Mouse (Mus musculus): ENCODE results near the gene Sirt1.

DNA sequence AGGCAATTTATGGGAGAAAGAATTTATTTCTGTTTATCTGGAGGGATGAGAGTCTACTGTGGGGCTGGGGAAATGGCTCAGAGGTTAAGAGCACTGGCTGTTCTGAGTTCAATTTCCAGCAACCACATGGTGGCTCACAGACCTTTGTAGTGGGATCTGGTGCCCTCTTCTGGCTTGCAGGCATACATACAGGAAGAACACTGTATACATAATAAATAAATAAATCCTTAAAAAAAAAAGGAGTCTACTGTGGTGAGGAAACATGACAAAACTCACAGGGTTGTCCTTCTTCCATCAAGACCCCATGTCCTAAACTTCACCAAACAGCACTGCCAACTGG, 42.9 kb upstream of the Sirt1 start:
- TF ChIP-seq CTCF (IDR thresholded peaks at IDR 0.05; ENCODE audit: borderline replicate concordance, control insufficient read depth, extremely low read depth, insufficient read depth, low read length, poor library complexity) (no peak), POLR2A (IDR thresholded peaks at IDR 0.05; ENCODE audit: control insufficient read depth, extremely low read depth, insufficient read depth, low read length, poor library complexity) (no peak)

Data from thymus, adult 2 months (tissue).